22 mouse cellular contexts compared by ENCODE assay signal in genomic region chr12:17686116-17686515, GRCm38 (mm10).
"Had no signal": no experiment of that assay in that cellular context is flagged by ENCODE, and none has a peak within 500 bp of the region (broad histone marks: within the 10 kb centered on the region; RNA-seq: fewer than 3 reads in every experiment).

No protein-coding gene starts in this region.

- DNase-seq: kidney, adult 11 months; kidney, adult 8-10 months; kidney, postnatal 10 days; kidney, postnatal 36 days; left cerebral cortex, postnatal 4 days; liver, postnatal 0 days; lung, postnatal 10 days; lung, postnatal 36 days; midbrain, embryonic 14.5 days; right cerebral cortex, adult 18-20 months; right cerebral cortex, postnatal 14 days; spleen, adult 18-20 months had no signal

- H3K27ac ChIP-seq: kidney, embryonic 15.5 days; limb, embryonic 12.5 days; limb, embryonic 15.5 days; liver, embryonic 14.5 days; lung, embryonic 15.5 days; midbrain, embryonic 10.5 days; neural tube, embryonic 12.5 days; neural tube, embryonic 15.5 days; stomach, embryonic 15.5 days had no signal

- H3K4me3 ChIP-seq: kidney, embryonic 15.5 days; limb, embryonic 12.5 days; limb, embryonic 15.5 days; lung, embryonic 15.5 days; megakaryocyte, embryonic 14.5 days; midbrain, embryonic 10.5 days; neural tube, embryonic 12.5 days; neural tube, embryonic 15.5 days; stomach, embryonic 15.5 days had no signal

- H3K27me3 ChIP-seq: kidney, embryonic 15.5 days; limb, embryonic 12.5 days; limb, embryonic 15.5 days; lung, embryonic 15.5 days; neural tube, embryonic 12.5 days; neural tube, embryonic 15.5 days; stomach, embryonic 15.5 days had no signal

- H3K4me1 ChIP-seq: limb, embryonic 12.5 days; neural tube, embryonic 12.5 days had no signal

- H3K36me3 ChIP-seq: kidney, embryonic 15.5 days; limb, embryonic 12.5 days; limb, embryonic 15.5 days; lung, embryonic 15.5 days; midbrain, embryonic 10.5 days; neural tube, embryonic 12.5 days; neural tube, embryonic 15.5 days; stomach, embryonic 15.5 days had no signal
